Mouse (Mus musculus) MEL-GATA-1-ER (cell line): ENCODE data around the gene Psmd9.

Experiments
- DNase-seq: peaks from one replicate; pipeline ENCODE4 v3.0.0-alpha.2; 2012; ENCODE audit warnings: low read depth; ENCODE audit errors: extremely low read depth

Gene Psmd9

GRCm38 (mm10) chr5:123236426-123236825 is 67.2 kb downstream of the Psmd9 start:
- no peak for DNase-seq

- DNase-seq = no peak
Measured at GRCm38 (mm10) chr5:123239501-123239900, 70.3 kb downstream of the Psmd9 start.

GRCm38 (mm10) chr5:123245518-123245917 is 76.3 kb downstream of the Psmd9 start:
- no peak for DNase-seq

GRCm38 (mm10) chr5:123251390-123251789 is 82.2 kb downstream of the Psmd9 start:
- DNase-seq = no peak

- DNase-seq = no peak
Measured at GRCm38 (mm10) chr5:123251834-123252233, 82.6 kb downstream of the Psmd9 start, which contains the start of gene Wdr66. Gene Wdr66 (plus strand): TSS chr5:123252102.

- DNase-seq = no peak
Measured at GRCm38 (mm10) chr5:123256841-123257755, 87.9 kb downstream of the Psmd9 start.

- DNase-seq = no peak
Measured at GRCm38 (mm10) chr5:123258990-123259389, 89.8 kb downstream of the Psmd9 start.

- no peak for DNase-seq
Measured at GRCm38 (mm10) chr5:123260698-123261097, 91.5 kb downstream of the Psmd9 start.

GRCm38 (mm10) chr5:123266909-123267308 is 97.7 kb downstream of the Psmd9 start:
- DNase-seq = no peak

- no peak for DNase-seq
Measured at GRCm38 (mm10) chr5:123268477-123269474, 99.6 kb downstream of the Psmd9 start.

GRCm38 (mm10) chr5:123270917-123271316 is 101.7 kb downstream of the Psmd9 start:
- no peak for DNase-seq

GRCm38 (mm10) chr5:123272927-123273326 is 103.7 kb downstream of the Psmd9 start:
- no peak for DNase-seq

- no peak for DNase-seq
Measured at GRCm38 (mm10) chr5:123276636-123277341, 107.6 kb downstream of the Psmd9 start.

- DNase-seq = no peak
Measured at GRCm38 (mm10) chr5:123277342-123277701, 108.1 kb downstream of the Psmd9 start.

GRCm38 (mm10) chr5:123277704-123278103 is 108.5 kb downstream of the Psmd9 start:
- no peak for DNase-seq

GRCm38 (mm10) chr5:123279248-123279647 is 110.0 kb downstream of the Psmd9 start:
- no peak for DNase-seq

GRCm38 (mm10) chr5:123281336-123282136 is 112.3 kb downstream of the Psmd9 start:
- no peak for DNase-seq

- DNase-seq = no peak
Measured at GRCm38 (mm10) chr5:123285174-123285573, 116.0 kb downstream of the Psmd9 start.

GRCm38 (mm10) chr5:123288079-123288478 is 118.9 kb downstream of the Psmd9 start:
- DNase-seq = no peak

GRCm38 (mm10) chr5:123294653-123295052 is 125.4 kb downstream of the Psmd9 start:
- DNase-seq = no peak
